Mouse (Mus musculus) cerebellum, adult 2 months (tissue): ENCODE data around the gene Srsf2. TPM values are rescaled to one million over a fixed set of nuclear protein-coding genes. Genes with fewer than 3 reads are reported as not detected.
A peak's percentile ranks its signal among the peaks of the same experiment; 100 is the strongest.

Experiments
- DNase-seq, 2 experiments: peaks; one replicate each; pipeline ENCODE4 v3.0.0; 2021
- H3K27ac ChIP-seq: fragments of 200-500 bp; 2 replicates; pipeline ENCODE4 v1.5.1; 2012; ENCODE audit warnings: low read length, control low read depth, inconsistent platforms; ENCODE audit not compliant: insufficient read depth
- H3K27me3 ChIP-seq: fragments of 200-500 bp; 2 replicates; pipeline ENCODE4 v1.6.1; 2012; ENCODE audit warnings: inconsistent platforms, mild to moderate bottlenecking, low read length, moderate library complexity; ENCODE audit not compliant: control insufficient read depth, insufficient read depth
- H3K4me1 ChIP-seq: fragments of 200-500 bp; 2 replicates; pipeline ENCODE4 v1.6.1; 2011; ENCODE audit warnings: low read length; ENCODE audit not compliant: control insufficient read depth, insufficient read depth
- H3K4me3 ChIP-seq: fragments of 200-500 bp; replicated peaks from 2 replicates; pipeline ENCODE3; 2011; ENCODE audit warnings: mild to moderate bottlenecking, low read depth, low read length, control low read depth; ENCODE audit not compliant: insufficient read depth
- CTCF ChIP-seq: fragments of 200-500 bp; IDR thresholded peaks from 2 replicates; pipeline ENCODE4 v1.5.1; 2011; ENCODE audit warnings: low read depth, mild to moderate bottlenecking, control low read depth, low read length, moderate library complexity, borderline replicate concordance; ENCODE audit not compliant: insufficient read depth
- POLR2A ChIP-seq: fragments of 200-500 bp; IDR thresholded peaks from 2 replicates; pipeline ENCODE4 v1.6.1; 2011; ENCODE audit warnings: low read length, control low read depth, borderline replicate concordance; ENCODE audit not compliant: insufficient read depth
- WGBS: fragments of 180-500 bp; shearing (Covaris S2); methylation state at CpG from one replicate; pipeline ENCODE4 v1.1.7; 2018; 5-methylcytosine and 5-hydroxymethylcytosine counted together
- polyA plus RNA-seq: library from polyadenylated mRNA; depleted of rRNA; stranded (reverse); fragments of >200 nt; gene quantifications from 2 replicates; pipeline ENCODE4 v1.2.3, GENCODE M21; 2012

The Srsf2 gene
- polyA plus RNA-seq, 1 experiment: 361 TPM

DNA sequence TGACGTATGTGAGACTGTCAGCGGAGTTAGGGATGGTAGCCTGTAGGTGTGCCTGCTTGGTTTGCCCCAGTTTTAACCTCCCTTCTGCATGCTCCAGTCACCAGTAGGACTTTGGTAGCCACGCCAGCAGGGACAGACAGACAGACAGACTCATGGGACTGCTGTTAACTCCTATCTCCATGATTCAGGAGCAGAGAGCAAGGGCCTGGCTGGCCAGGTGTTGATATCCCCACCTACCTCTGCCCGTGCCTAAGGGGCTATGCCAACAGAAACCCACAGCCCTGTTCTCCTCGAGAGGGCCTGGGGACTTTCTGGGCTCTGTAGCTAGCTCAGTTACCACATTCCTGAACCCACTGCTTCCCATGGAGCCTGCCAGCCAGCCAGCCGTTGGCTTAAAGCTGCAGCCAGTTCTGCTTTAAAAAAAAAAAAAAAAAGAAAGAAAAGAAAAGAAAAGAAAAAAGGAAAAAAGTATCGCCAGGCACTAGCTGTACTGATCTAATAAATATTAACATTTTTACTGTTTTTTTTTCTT, 37.9 kb downstream of the Srsf2 start:
- Histone ChIP-seq H3K27me3 (no peaks in the 10 kb centered on the region), H3K4me3 (no peak overlapping the region), H3K4me1 (peaks cover 10% of the 10 kb centered on the region; the same call in 1 of the 2 replicates), H3K27ac (no peak overlapping the region)
- 58% methylated on average over 7 of the region's 7 CpGs for WGBS
- TF ChIP-seq CTCF (no peak), POLR2A (no peak)
- no peak for DNase-seq

DNA sequence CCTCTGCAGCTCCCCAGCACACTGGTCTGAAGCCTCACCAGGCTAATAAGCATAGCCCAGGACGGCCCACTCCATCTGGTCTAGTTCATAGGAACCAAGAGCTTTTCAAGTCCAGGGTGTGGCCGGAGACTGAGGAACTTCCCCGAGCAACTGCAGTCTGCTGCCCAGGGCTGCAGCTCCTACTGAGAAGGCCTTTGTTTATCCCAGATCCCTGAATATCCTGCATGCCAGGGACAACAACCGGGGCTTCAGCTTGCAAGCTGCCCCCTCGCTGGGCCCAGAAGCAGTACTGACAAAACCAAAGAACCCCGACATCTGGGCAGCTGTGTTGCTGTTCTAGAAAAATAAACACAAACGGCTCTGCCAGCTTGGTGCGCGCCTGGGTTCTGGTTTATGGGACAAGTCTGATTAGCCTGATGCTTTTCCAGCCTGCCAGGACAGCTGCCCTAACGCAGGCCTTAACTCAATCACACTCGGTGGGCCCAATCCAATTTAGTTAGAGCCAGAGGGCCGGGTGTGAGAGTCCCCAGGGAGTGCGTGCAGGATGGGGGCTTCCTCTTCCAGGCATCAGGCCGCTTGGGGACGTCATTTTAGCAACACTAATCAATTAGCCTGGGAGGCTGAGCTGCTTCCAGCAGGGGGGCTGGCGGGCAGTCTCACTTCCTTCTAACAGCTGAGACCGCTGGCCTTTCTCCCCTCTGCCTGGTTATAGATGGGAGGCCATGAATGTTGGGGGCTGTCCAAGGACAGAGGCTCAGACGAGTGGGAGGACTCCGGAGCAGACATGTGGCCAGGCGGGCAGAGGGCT, 38.6 kb downstream of the Srsf2 start:
- no peak for TF ChIP-seq CTCF
- H3K4me1 ChIP-seq: peaks cover 10% of the 10 kb centered on the region; the same call in 1 of the 2 replicates
- no peak overlapping the region for H3K27ac ChIP-seq
- H3K27me3 ChIP-seq: no peaks in the 10 kb centered on the region
- WGBS: 54% methylated on average over 20 of the region's 20 CpGs
- no peak overlapping the region for H3K4me3 ChIP-seq
- DNase-seq: no peak

- no peaks in the 10 kb centered on the region for H3K27me3 ChIP-seq
- WGBS: 74% methylated on average over 13 of the region's 13 CpGs
- H3K27ac ChIP-seq: no peak overlapping the region
- H3K4me3 ChIP-seq: no peak overlapping the region
- TF ChIP-seq CTCF: no peak
- TF ChIP-seq POLR2A: no peak
- DNase-seq: no peak
- H3K4me1 ChIP-seq: peaks cover 10% of the 10 kb centered on the region; the same call in 1 of the 2 replicates
Observed at GRCm38 (mm10) chr11:116813610-116814009, 39.3 kb downstream of the Srsf2 start.

- 72% methylated on average over 21 of the region's 21 CpGs for WGBS
Observed at GRCm38 (mm10) chr11:116812793-116813529, 39.9 kb downstream of the Srsf2 start.

GRCm38 (mm10) chr11:116810983-116811901, 41.7 kb downstream of the Srsf2 start:
- Histone ChIP-seq H3K4me3 (peak overlapping the region; percentile 66), H3K4me1 (peaks cover 11% of the 10 kb centered on the region), H3K27ac (0 out of 2 replicates have a peak overlapping the region, but pooled peaks have one; percentile 10), H3K27me3 (no peaks in the 10 kb centered on the region)
- no peak for TF ChIP-seq CTCF
- peak; percentile 82 for TF ChIP-seq POLR2A
- peak; percentile 78 to 82 for DNase-seq
- WGBS: 4% methylated on average over 29 of the region's 32 CpGs

More at GRCm38 (mm10) chr11:116812793-116813529, 39.9 kb downstream of the Srsf2 start:
- Histone ChIP-seq H3K4me3 (no peak overlapping the region), H3K27me3 (no peaks in the 10 kb centered on the region), H3K27ac (no peak overlapping the region), H3K4me1 (peaks cover 9% of the 10 kb centered on the region)
- DNase-seq: no peak
- no peak for TF ChIP-seq POLR2A
- TF ChIP-seq CTCF: no peak

- Histone ChIP-seq H3K4me3 (no peak overlapping the region), H3K4me1 (peaks cover 11% of the 10 kb centered on the region), H3K27me3 (no peaks in the 10 kb centered on the region), H3K27ac (0 out of 2 replicates have a peak overlapping the region, but pooled peaks have one; percentile 10)
- no peak for DNase-seq
- TF ChIP-seq POLR2A: no peak
- TF ChIP-seq CTCF: no peak
- WGBS: 74% methylated on average over 11 of the region's 11 CpGs
Observed at GRCm38 (mm10) chr11:116810528-116810927, 42.4 kb downstream of the Srsf2 start.

DNA sequence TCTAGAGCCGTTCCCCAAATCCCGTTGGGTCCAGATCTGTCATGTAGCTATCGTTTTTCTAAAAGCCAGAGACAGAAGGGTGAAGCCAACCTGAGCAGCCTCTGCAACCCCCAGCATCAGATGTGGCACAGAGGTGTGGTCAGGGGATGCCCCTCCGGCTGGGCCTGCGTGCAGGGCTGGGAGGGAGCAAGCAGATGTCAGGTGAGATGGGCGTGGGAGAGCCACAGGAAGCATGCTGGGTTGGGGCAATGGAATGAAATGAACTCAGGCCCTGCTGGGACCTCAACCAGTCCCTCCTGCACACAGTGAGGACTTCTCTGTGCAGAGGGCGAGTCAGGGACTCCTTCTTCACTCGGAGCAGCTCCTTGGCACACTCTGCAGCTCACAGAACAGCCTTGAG, 43.4 kb downstream of the Srsf2 start:
- no peak overlapping the region for H3K4me3 ChIP-seq
- H3K4me1 ChIP-seq: peaks cover 11% of the 10 kb centered on the region
- WGBS: 78% methylated on average over 8 of the region's 8 CpGs
- DNase-seq: no peak
- TF ChIP-seq CTCF: no peak
- TF ChIP-seq POLR2A: no peak
- no peak overlapping the region for H3K27ac ChIP-seq
- H3K27me3 ChIP-seq: no peaks in the 10 kb centered on the region
